Mouse (Mus musculus): ENCODE results near the gene Gm5105.
A peak's percentile ranks its signal among the peaks of the same experiment; 100 is the strongest.

The Gm5105 gene

GRCm38 (mm10) chr3:138060429-138060828, 6.8 kb downstream of the Gm5105 start:
- Histone ChIP-seq H3K36me3 (ENCODE audit: control insufficient read depth, insufficient read depth, low read length, poor library complexity, severe bottlenecking) (no peaks in the 10 kb centered on the region), H3K27me3 (ENCODE audit: control insufficient read depth, insufficient read depth, low read length, poor library complexity, severe bottlenecking) (no peaks in the 10 kb centered on the region)
- DNase-seq (ENCODE audit: low read depth, low spot score) = no peak

GRCm38 (mm10) chr3:138058226-138058625, 9.0 kb downstream of the Gm5105 start:
- no peak for DNase-seq (ENCODE audit: low read depth, low spot score)

GRCm38 (mm10) chr3:138056976-138057375, 10.2 kb downstream of the Gm5105 start:
- DNase-seq (ENCODE audit: low read depth, low spot score) = no peak
- no peaks in the 10 kb centered on the region for H3K27me3 ChIP-seq (ENCODE audit: control insufficient read depth, insufficient read depth, low read length, poor library complexity, severe bottlenecking)
- no peaks in the 10 kb centered on the region for H3K36me3 ChIP-seq (ENCODE audit: control insufficient read depth, insufficient read depth, low read length, poor library complexity, severe bottlenecking)

More at GRCm38 (mm10) chr3:138058226-138058625, 9.0 kb downstream of the Gm5105 start:
- Histone ChIP-seq H3K36me3 (ENCODE audit: control insufficient read depth, insufficient read depth, low read length, poor library complexity, severe bottlenecking) (no peaks in the 10 kb centered on the region), H3K27me3 (ENCODE audit: control insufficient read depth, insufficient read depth, low read length, poor library complexity, severe bottlenecking) (no peaks in the 10 kb centered on the region)

GRCm38 (mm10) chr3:138053969-138054368, 13.2 kb downstream of the Gm5105 start:
- Histone ChIP-seq H3K36me3 (ENCODE audit: control insufficient read depth, insufficient read depth, low read length, poor library complexity, severe bottlenecking) (no peaks in the 10 kb centered on the region), H3K27me3 (ENCODE audit: control insufficient read depth, insufficient read depth, low read length, poor library complexity, severe bottlenecking) (no peaks in the 10 kb centered on the region)
- DNase-seq (ENCODE audit: low read depth, low spot score) = no peak

GRCm38 (mm10) chr3:138051431-138051830, 15.8 kb downstream of the Gm5105 start:
- Histone ChIP-seq H3K27me3 (ENCODE audit: control insufficient read depth, insufficient read depth, low read length, poor library complexity, severe bottlenecking) (no peaks in the 10 kb centered on the region), H3K36me3 (ENCODE audit: control insufficient read depth, insufficient read depth, low read length, poor library complexity, severe bottlenecking) (no peaks in the 10 kb centered on the region)
- no peak for DNase-seq (ENCODE audit: low read depth, low spot score)

GRCm38 (mm10) chr3:138050772-138051171, 16.4 kb downstream of the Gm5105 start:
- DNase-seq (ENCODE audit: low read depth, low spot score) = no peak
- no peaks in the 10 kb centered on the region for H3K36me3 ChIP-seq (ENCODE audit: control insufficient read depth, insufficient read depth, low read length, poor library complexity, severe bottlenecking)
- no peaks in the 10 kb centered on the region for H3K27me3 ChIP-seq (ENCODE audit: control insufficient read depth, insufficient read depth, low read length, poor library complexity, severe bottlenecking)

- H3K27me3 ChIP-seq (ENCODE audit: control insufficient read depth, insufficient read depth, low read length, poor library complexity, severe bottlenecking) = no peaks in the 10 kb centered on the region
- no peaks in the 10 kb centered on the region for H3K36me3 ChIP-seq (ENCODE audit: control insufficient read depth, insufficient read depth, low read length, poor library complexity, severe bottlenecking)
- DNase-seq (ENCODE audit: low read depth, low spot score) = no peak
These were observed 17.6 kb downstream of the Gm5105 start for GRCm38 (mm10) chr3:138049555-138049954.

GRCm38 (mm10) chr3:138043316-138043715, 23.9 kb downstream of the Gm5105 start:
- Histone ChIP-seq H3K27me3 (ENCODE audit: control insufficient read depth, insufficient read depth, low read length, poor library complexity, severe bottlenecking) (no peaks in the 10 kb centered on the region), H3K36me3 (ENCODE audit: control insufficient read depth, insufficient read depth, low read length, poor library complexity, severe bottlenecking) (no peaks in the 10 kb centered on the region)
- no peak for DNase-seq (ENCODE audit: low read depth, low spot score)

GRCm38 (mm10) chr3:138041591-138042301, 25.4 kb downstream of the Gm5105 start:
- no peaks in the 10 kb centered on the region for H3K27me3 ChIP-seq (ENCODE audit: control insufficient read depth, insufficient read depth, low read length, poor library complexity, severe bottlenecking)
- peak; percentile 77 for DNase-seq (ENCODE audit: low read depth, low spot score)
- no peaks in the 10 kb centered on the region for H3K36me3 ChIP-seq (ENCODE audit: control insufficient read depth, insufficient read depth, low read length, poor library complexity, severe bottlenecking)

- DNase-seq (ENCODE audit: low read depth, low spot score) = no peak
- Histone ChIP-seq H3K27me3 (ENCODE audit: control insufficient read depth, insufficient read depth, low read length, poor library complexity, severe bottlenecking) (no peaks in the 10 kb centered on the region), H3K36me3 (ENCODE audit: control insufficient read depth, insufficient read depth, low read length, poor library complexity, severe bottlenecking) (no peaks in the 10 kb centered on the region)
These were observed 26.2 kb downstream of the Gm5105 start for GRCm38 (mm10) chr3:138040938-138041337.

GRCm38 (mm10) chr3:138033986-138034385, 33.2 kb downstream of the Gm5105 start:
- H3K27me3 ChIP-seq (ENCODE audit: control insufficient read depth, insufficient read depth, low read length, poor library complexity, severe bottlenecking) = no peaks in the 10 kb centered on the region
- DNase-seq (ENCODE audit: low read depth, low spot score) = no peak
- no peaks in the 10 kb centered on the region for H3K36me3 ChIP-seq (ENCODE audit: control insufficient read depth, insufficient read depth, low read length, poor library complexity, severe bottlenecking)

GRCm38 (mm10) chr3:138030563-138030962, 36.6 kb downstream of the Gm5105 start:
- no peak for DNase-seq (ENCODE audit: low read depth, low spot score)

GRCm38 (mm10) chr3:138029351-138029750, 37.8 kb downstream of the Gm5105 start:
- H3K27me3 ChIP-seq (ENCODE audit: control insufficient read depth, insufficient read depth, low read length, poor library complexity, severe bottlenecking) = no peaks in the 10 kb centered on the region
- no peaks in the 10 kb centered on the region for H3K36me3 ChIP-seq (ENCODE audit: control insufficient read depth, insufficient read depth, low read length, poor library complexity, severe bottlenecking)
- DNase-seq (ENCODE audit: low read depth, low spot score) = no peak

More at GRCm38 (mm10) chr3:138030563-138030962, 36.6 kb downstream of the Gm5105 start:
- H3K27me3 ChIP-seq (ENCODE audit: control insufficient read depth, insufficient read depth, low read length, poor library complexity, severe bottlenecking) = no peaks in the 10 kb centered on the region
- no peaks in the 10 kb centered on the region for H3K36me3 ChIP-seq (ENCODE audit: control insufficient read depth, insufficient read depth, low read length, poor library complexity, severe bottlenecking)

- H3K27me3 ChIP-seq (ENCODE audit: control insufficient read depth, insufficient read depth, low read length, poor library complexity, severe bottlenecking) = no peaks in the 10 kb centered on the region
- no peak for DNase-seq (ENCODE audit: low read depth, low spot score)
- no peaks in the 10 kb centered on the region for H3K36me3 ChIP-seq (ENCODE audit: control insufficient read depth, insufficient read depth, low read length, poor library complexity, severe bottlenecking)
These were observed 39.4 kb downstream of the Gm5105 start for GRCm38 (mm10) chr3:138027575-138028362.

GRCm38 (mm10) chr3:138026286-138026685, 40.9 kb downstream of the Gm5105 start:
- no peak for DNase-seq (ENCODE audit: low read depth, low spot score)
- H3K36me3 ChIP-seq (ENCODE audit: control insufficient read depth, insufficient read depth, low read length, poor library complexity, severe bottlenecking) = no peaks in the 10 kb centered on the region

More at GRCm38 (mm10) chr3:138026286-138026685, 40.9 kb downstream of the Gm5105 start:
- H3K27me3 ChIP-seq (ENCODE audit: control insufficient read depth, insufficient read depth, low read length, poor library complexity, severe bottlenecking) = no peaks in the 10 kb centered on the region

Data from splenic B cell, adult 2 months (primary cell).